Mouse (Mus musculus) heart, postnatal 0 days (tissue): ENCODE results near the gene Apbb1. TPM values are rescaled to one million over a fixed set of nuclear protein-coding genes. Genes with fewer than 3 reads are reported as not detected.

Source experiments
- ATAC-seq: fragments of 200-750 bp; cut with Nextera tagmentation; 2 replicates; pipeline ENCODE4 v1.8.0; 2017; ENCODE audit warnings: low read depth, moderate number of reproducible peaks, moderate library complexity; ENCODE audit not compliant: insufficient read depth
- DNase-seq: peaks from one replicate; pipeline ENCODE4 v3.0.0-alpha.2; 2016; ENCODE audit warnings: low spot score
- H3K27ac ChIP-seq: fragments of 300-500 bp; sonication (generic); 2 replicates; pipeline ENCODE4 v1.5.1; 2014; ENCODE audit warnings: low read depth, mild to moderate bottlenecking
- H3K27me3 ChIP-seq: fragments of 300-500 bp; sonication (generic); 2 replicates; pipeline ENCODE4 v1.6.1; 2014; ENCODE audit warnings: low read length, mixed read lengths; ENCODE audit not compliant: control insufficient read depth, insufficient read depth
- H3K36me3 ChIP-seq: fragments of 300-500 bp; sonication (generic); replicated peaks from 2 replicates; pipeline ENCODE4 v1.6.1; 2014; ENCODE audit warnings: low read length, mixed read lengths; ENCODE audit not compliant: control insufficient read depth, insufficient read depth
- H3K4me1 ChIP-seq: fragments of 300-500 bp; sonication (generic); 2 replicates; pipeline ENCODE4 v1.6.1; 2014; ENCODE audit warnings: antibody characterized with exemption; ENCODE audit not compliant: control insufficient read depth, insufficient read depth
- H3K4me2 ChIP-seq: fragments of 300-500 bp; sonication (generic); 2 replicates; pipeline ENCODE4 v1.6.1; 2014; ENCODE audit warnings: low read depth, mild to moderate bottlenecking, low read length, moderate library complexity
- H3K4me3 ChIP-seq: fragments of 300-500 bp; sonication (generic); 2 replicates; pipeline ENCODE4 v1.5.1; 2014; ENCODE audit warnings: low read depth, low read length
- H3K9ac ChIP-seq: fragments of 300-500 bp; sonication (generic); replicated peaks from 2 replicates; pipeline ENCODE4 v1.6.1; 2014; ENCODE audit warnings: low read depth, low read length, mixed read lengths
- H3K9me3 ChIP-seq: fragments of 300-500 bp; sonication (generic); replicated peaks from 2 replicates; pipeline ENCODE4 v1.6.1; 2016; ENCODE audit warnings: low read length; ENCODE audit not compliant: control insufficient read depth
- CTCF ChIP-seq: IDR thresholded peaks from 2 replicates; pipeline ENCODE4 v1.5.1; 2016; ENCODE audit warnings: antibody characterized with exemption, control low read depth, low read depth
- EP300 ChIP-seq: IDR thresholded peaks from 2 replicates; pipeline ENCODE4 v1.6.1; 2016; ENCODE audit warnings: antibody characterized with exemption, low read depth
- WGBS: fragments of 180-500 bp; shearing (Covaris S2); extraction: QIAGEN DNeasy Blood & Tissue Kit; methylation state at CpG from one replicate; pipeline ENCODE4 v1.1.7; 2014; 5-methylcytosine and 5-hydroxymethylcytosine counted together
- polyA plus RNA-seq: library from polyadenylated mRNA; unstranded; fragments of >200 nt; fragmentation: Nextera tagmentation; extraction: Ambion mirVana; gene quantifications from 2 replicates; pipeline ENCODE4 v1.2.1, GENCODE M21; 2015
- total RNA-seq: library from RNA; depleted of rRNA; stranded (reverse); fragments of >200 nt; gene quantifications from 2 replicates; pipeline ENCODE4 v1.2.3, GENCODE M21; 2014; ENCODE audit warnings: low replicate concordance; rRNA removed

Apbb1 gene
- total and polyA plus RNA-seq, 2 experiments from 2014 or later: 67.3 to 170 TPM

GRCm38 (mm10) chr7:105510143-105510542, 71.3 kb downstream of the Apbb1 start:
- Histone ChIP-seq H3K36me3 (no peaks in the 10 kb centered on the region), H3K27ac (no peak overlapping the region), H3K9ac (no peak overlapping the region), H3K4me3 (no peak overlapping the region), H3K9me3 (no peaks in the 10 kb centered on the region), H3K27me3 (no peaks in the 10 kb centered on the region), H3K4me1 (peaks cover 4% of the 10 kb centered on the region; the same call in 1 of the 2 replicates), H3K4me2 (no peak overlapping the region)
- TF ChIP-seq EP300 (no peak), CTCF (no peak)
- ATAC-seq: peak; percentile 84
- DNase-seq: peak; percentile 72
- WGBS: 36% methylated on average over 5 of the region's 5 CpGs

Other genes with a start within 250 kb of the Apbb1 start
- gene Olfr690, start 247.5 kb downstream of the Apbb1 start, total RNA-seq: not detected in 2 replicates
- gene Olfr690, start 247.5 kb downstream of the Apbb1 start, polyA plus RNA-seq: not detected in 2 replicates
- 1.0 TPM in 1 of 2 replicates, not detected in the other for gene Olfr691, start 239.4 kb downstream of the Apbb1 start, total RNA-seq
- not detected in 2 replicates for gene Olfr691, start 239.4 kb downstream of the Apbb1 start, polyA plus RNA-seq
- gene Olfr692, start 213.4 kb downstream of the Apbb1 start, total RNA-seq: not detected in 2 replicates
- gene Olfr692, start 213.4 kb downstream of the Apbb1 start, polyA plus RNA-seq: not detected in 2 replicates
- gene Gm5901, start 206.6 kb downstream of the Apbb1 start, total RNA-seq: not detected in 2 replicates
- not detected in 2 replicates for gene Gm5901, start 206.6 kb downstream of the Apbb1 start, polyA plus RNA-seq
- gene Fam160a2, start 181.6 kb downstream of the Apbb1 start, total RNA-seq: 19.0 and 33.2 TPM in 2 replicates
- gene Fam160a2, start 181.6 kb downstream of the Apbb1 start, polyA plus RNA-seq: 19.6 and 19.7 TPM in 2 replicates
- not detected in 2 replicates for gene Cnga4, start 177.1 kb downstream of the Apbb1 start, total RNA-seq
- gene Cnga4, start 177.1 kb downstream of the Apbb1 start, polyA plus RNA-seq: not detected in 2 replicates
- not detected in 2 replicates for gene Cckbr, start 155.9 kb downstream of the Apbb1 start, total RNA-seq
- not detected in 2 replicates for gene Cckbr, start 155.9 kb downstream of the Apbb1 start, polyA plus RNA-seq
- gene Cavin3, start 99.4 kb downstream of the Apbb1 start, total RNA-seq: 75.4 and 84.2 TPM in 2 replicates
- 78.6 and 79.9 TPM in 2 replicates for gene Cavin3, start 99.4 kb downstream of the Apbb1 start, polyA plus RNA-seq
- 159 and 173 TPM in 2 replicates for gene Smpd1, start 27.3 kb downstream of the Apbb1 start, total RNA-seq
- 81.0 and 85.3 TPM in 2 replicates for gene Smpd1, start 27.3 kb downstream of the Apbb1 start, polyA plus RNA-seq
- gene Hpx, start 18.5 kb upstream of the Apbb1 start, total RNA-seq: 0.38 and 1.0 TPM in 2 replicates
- 0.15 and 0.18 TPM in 2 replicates for gene Hpx, start 18.5 kb upstream of the Apbb1 start, polyA plus RNA-seq
- gene Trim3, start 51.9 kb upstream of the Apbb1 start, total RNA-seq: 32.3 and 56.5 TPM in 2 replicates
- 18.0 and 18.1 TPM in 2 replicates for gene Trim3, start 51.9 kb upstream of the Apbb1 start, polyA plus RNA-seq
- 54.2 and 128 TPM in 2 replicates for gene Timm10b, start 58.4 kb upstream of the Apbb1 start, total RNA-seq
- gene Timm10b, start 58.4 kb upstream of the Apbb1 start, polyA plus RNA-seq: 211 and 213 TPM in 2 replicates
- 53.4 and 80.4 TPM in 2 replicates for gene Arfip2, start 58.8 kb upstream of the Apbb1 start, total RNA-seq
- 31.7 and 32.9 TPM in 2 replicates for gene Arfip2, start 58.8 kb upstream of the Apbb1 start, polyA plus RNA-seq
- 40.0 and 126 TPM in 2 replicates for gene Gm45799, start 58.9 kb upstream of the Apbb1 start, total RNA-seq
- 58.4 and 62.6 TPM in 2 replicates for gene Gm45799, start 58.9 kb upstream of the Apbb1 start, polyA plus RNA-seq
- gene Dnhd1, start 69.2 kb upstream of the Apbb1 start, total RNA-seq: 0.04 and 1.9 TPM in 2 replicates
- 0.03 and 0.36 TPM in 2 replicates for gene Dnhd1, start 69.2 kb upstream of the Apbb1 start, polyA plus RNA-seq
- 228 and 240 TPM in 2 replicates for gene Ilk, start 154.9 kb upstream of the Apbb1 start, total RNA-seq
- gene Ilk, start 154.9 kb upstream of the Apbb1 start, polyA plus RNA-seq: 272 and 276 TPM in 2 replicates
- 17.9 and 21.8 TPM in 2 replicates for gene Rrp8, start 155.7 kb upstream of the Apbb1 start, total RNA-seq
- gene Rrp8, start 155.7 kb upstream of the Apbb1 start, polyA plus RNA-seq: 15.5 and 17.1 TPM in 2 replicates
- gene Taf10, start 162.7 kb upstream of the Apbb1 start, total RNA-seq: 108 and 159 TPM in 2 replicates
- 80.1 and 88.4 TPM in 2 replicates for gene Taf10, start 162.7 kb upstream of the Apbb1 start, polyA plus RNA-seq
- 89.7 and 99.9 TPM in 2 replicates for gene Tpp1, start 170.6 kb upstream of the Apbb1 start, total RNA-seq
- gene Tpp1, start 170.6 kb upstream of the Apbb1 start, polyA plus RNA-seq: 54.8 and 61.2 TPM in 2 replicates
- 19.3 and 27.2 TPM in 2 replicates for gene Dchs1, start 206.0 kb upstream of the Apbb1 start, total RNA-seq
- 1.9 and 2.1 TPM in 2 replicates for gene Dchs1, start 206.0 kb upstream of the Apbb1 start, polyA plus RNA-seq
- 18.6 and 46.1 TPM in 2 replicates for gene Mrpl17, start 229.4 kb upstream of the Apbb1 start, total RNA-seq
- 207 and 217 TPM in 2 replicates for gene Mrpl17, start 229.4 kb upstream of the Apbb1 start, polyA plus RNA-seq